8 mouse cellular contexts compared by ENCODE assay signal in the genomic region with DNA sequence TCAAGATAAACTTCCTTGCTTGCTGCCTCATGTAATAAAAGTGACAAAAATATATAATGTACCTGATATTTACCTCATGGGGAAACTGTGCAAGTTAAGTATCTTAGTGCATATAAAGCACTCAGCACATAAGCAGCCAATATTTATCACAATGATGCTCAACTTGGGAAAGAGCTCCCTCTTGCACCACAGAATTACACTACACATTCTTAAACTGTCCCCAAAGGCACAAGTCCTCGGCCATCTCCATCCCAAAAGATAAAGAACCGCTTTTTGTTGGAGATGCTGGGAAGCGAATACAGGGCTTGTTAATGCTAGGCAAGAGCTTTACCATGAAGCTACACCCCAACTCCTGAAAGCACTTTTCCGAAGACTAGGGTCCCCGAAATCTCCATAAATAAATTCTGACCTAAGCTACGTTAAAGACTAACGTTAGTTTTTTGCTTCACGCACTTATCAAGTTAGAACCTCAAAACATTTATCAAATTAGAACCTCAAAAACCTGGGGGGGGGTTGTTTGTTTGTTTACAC. TPM values are rescaled to one million over a fixed set of nuclear protein-coding genes. Genes with fewer than 3 reads are reported as not detected.
DNase-seq lines count a peak whose midpoint lies in the region; ATAC-seq and TF ChIP-seq lines count a peak whose summit lies in the region.

No protein-coding gene starts in this region.

- no peaks in the 10 kb centered on the region for H3K27me3 ChIP-seq in cerebellum, adult 2 months (ENCODE audit: control insufficient read depth, insufficient read depth, low read length)
- no peaks in the 10 kb centered on the region for H3K27me3 ChIP-seq in C2C12 (ENCODE audit: control insufficient read depth, insufficient read depth, insufficient read length)
- H3K27me3 ChIP-seq in embryonic facial prominence, embryonic 11.5 days (ENCODE audit: control insufficient read depth, insufficient read depth, low read length): no peaks in the 10 kb centered on the region
- no peaks in the 10 kb centered on the region for H3K27me3 ChIP-seq in hindbrain, embryonic 14.5 days (ENCODE audit: control insufficient read depth, insufficient read depth, low read length)
- H3K27me3 ChIP-seq in midbrain, embryonic 11.5 days (ENCODE audit: control insufficient read depth, insufficient read depth, low read length): no peaks in the 10 kb centered on the region

- ATAC-seq in cerebellum, adult (ENCODE audit: insufficient number of reproducible peaks, low FRiP score, low TSS enrichment): no peak
- no peak for ATAC-seq in embryonic facial prominence, embryonic 11.5 days (replicated peaks; ENCODE audit: insufficient number of reproducible peaks, low FRiP score, low TSS enrichment, low read depth)
- ATAC-seq in hindbrain, embryonic 14.5 days (ENCODE audit: low FRiP score): no peak
- ATAC-seq in midbrain, embryonic 11.5 days (ENCODE audit: low FRiP score): no peak
- ATAC-seq in activated CD4-positive, CD25-positive, alpha-beta regulatory T cell, adult 4 months: no peak

- peaks cover 97% of the 10 kb centered on the region for H3K79me2 ChIP-seq in C2C12 (ENCODE audit: control insufficient read depth, insufficient read depth)

- 2% methylated on average over 8 of the region's 8 CpGs for WGBS in cerebellum, adult 2 months
- 2% methylated on average over 8 of the region's 8 CpGs for WGBS in embryonic facial prominence, embryonic 11.5 days
- 1% methylated on average over 8 of the region's 8 CpGs for WGBS in hindbrain, embryonic 14.5 days
- WGBS in midbrain, embryonic 11.5 days: 1% methylated on average over 8 of the region's 8 CpGs

- H3K4me2 ChIP-seq in embryonic facial prominence, embryonic 11.5 days (ENCODE audit: low read depth, low read length): peak overlapping the region; percentile 45
- H3K4me2 ChIP-seq in hindbrain, embryonic 14.5 days (replicated peaks): peak overlapping the region; percentile 95
- H3K4me2 ChIP-seq in midbrain, embryonic 11.5 days: peak overlapping the region; percentile 75

- no peak for TF ChIP-seq CTCF in cerebellum, adult 2 months (IDR thresholded peaks at IDR 0.05; ENCODE audit: borderline replicate concordance, insufficient read depth, low read depth, low read length)
- TF ChIP-seq CTCF in C2C12 (IDR thresholded peaks at IDR 0.05; ENCODE audit: control insufficient read depth, insufficient read depth, insufficient read length): no peak

- DNase-seq in cerebellum, adult 2 months: peak in 1 of 2 experiments; percentile 24
- peak; percentile 39 for DNase-seq in embryonic facial prominence, embryonic 11.5 days (ENCODE audit: low spot score)
- DNase-seq in hindbrain, embryonic 14.5 days (ENCODE audit: low spot score): peak; percentile 50
- DNase-seq in midbrain, embryonic 11.5 days (ENCODE audit: low spot score, missing footprints): peak; percentile 90
- DNase-seq in layer of hippocampus, postnatal 36 days: no peak

- peaks cover 19% of the 10 kb centered on the region for H3K36me3 ChIP-seq in C2C12 (ENCODE audit: control insufficient read depth, insufficient read depth)
- H3K36me3 ChIP-seq in embryonic facial prominence, embryonic 11.5 days (replicated peaks; ENCODE audit: control insufficient read depth, insufficient read depth, low read depth, low read length): no peaks in the 10 kb centered on the region
- H3K36me3 ChIP-seq in hindbrain, embryonic 14.5 days (replicated peaks; ENCODE audit: control insufficient read depth, insufficient read depth): peaks cover 17% of the 10 kb centered on the region
- peaks cover 3% of the 10 kb centered on the region; the same call in 1 of the 2 replicates for H3K36me3 ChIP-seq in midbrain, embryonic 11.5 days (ENCODE audit: control insufficient read depth, insufficient read depth, low read length)

- H3K27ac ChIP-seq in cerebellum, adult 2 months (ENCODE audit: insufficient read depth, low read length): no peak overlapping the region
- no peak overlapping the region for H3K27ac ChIP-seq in embryonic facial prominence, embryonic 11.5 days (replicated peaks; ENCODE audit: low read depth, low read length)
- H3K27ac ChIP-seq in hindbrain, embryonic 14.5 days: no peak overlapping the region
- no peak overlapping the region for H3K27ac ChIP-seq in midbrain, embryonic 11.5 days (ENCODE audit: low read depth, low read length)

- peak overlapping the region; percentile 67 for H3ac ChIP-seq in C2C12 (ENCODE audit: control insufficient read depth, insufficient read length, low read depth)

- no peak for TF ChIP-seq POLR2A in cerebellum, adult 2 months (IDR thresholded peaks at IDR 0.05; ENCODE audit: borderline replicate concordance, insufficient read depth, low read length)

- no peaks in the 10 kb centered on the region for H3K9me3 ChIP-seq in embryonic facial prominence, embryonic 11.5 days (replicated peaks; ENCODE audit: control insufficient read depth, low read length)
- H3K9me3 ChIP-seq in hindbrain, embryonic 14.5 days (ENCODE audit: control insufficient read depth, low read length): no peaks in the 10 kb centered on the region
- H3K9me3 ChIP-seq in midbrain, embryonic 11.5 days (ENCODE audit: control insufficient read depth, low read length): no peaks in the 10 kb centered on the region

- H3K79me3 ChIP-seq in C2C12 (ENCODE audit: low read depth): peaks cover 84% of the 10 kb centered on the region

- peak overlapping the region; percentile 57 for H3K9ac ChIP-seq in embryonic facial prominence, embryonic 11.5 days (replicated peaks; ENCODE audit: low read length)
- peak overlapping the region; percentile 98 for H3K9ac ChIP-seq in hindbrain, embryonic 14.5 days
- H3K9ac ChIP-seq in midbrain, embryonic 11.5 days (ENCODE audit: low read length): peak overlapping the region; percentile 98

- peak overlapping the region; percentile 93 for H3K4me3 ChIP-seq in cerebellum, adult 2 months (replicated peaks; ENCODE audit: insufficient read depth, low read depth, low read length)
- H3K4me3 ChIP-seq in C2C12 (ENCODE audit: insufficient read depth, poor library complexity, severe bottlenecking): peak overlapping the region; percentile 79
- H3K4me3 ChIP-seq in embryonic facial prominence, embryonic 11.5 days (ENCODE audit: low read depth, low read length): peak overlapping the region; percentile 98
- peak overlapping the region; percentile 94 for H3K4me3 ChIP-seq in hindbrain, embryonic 14.5 days (replicated peaks; ENCODE audit: low read length)
- peak overlapping the region; percentile 97 for H3K4me3 ChIP-seq in midbrain, embryonic 11.5 days (ENCODE audit: low read depth, low read length)

- peaks cover 13% of the 10 kb centered on the region; the same call in 1 of the 2 replicates for H3K4me1 ChIP-seq in cerebellum, adult 2 months (ENCODE audit: control insufficient read depth, insufficient read depth, low read length)
- H3K4me1 ChIP-seq in embryonic facial prominence, embryonic 11.5 days (ENCODE audit: control insufficient read depth, insufficient read depth, low read length): no peaks in the 10 kb centered on the region
- peaks cover 32% of the 10 kb centered on the region for H3K4me1 ChIP-seq in hindbrain, embryonic 14.5 days (replicated peaks; ENCODE audit: control insufficient read depth, insufficient read depth, low read length)
- peaks cover 21% of the 10 kb centered on the region for H3K4me1 ChIP-seq in midbrain, embryonic 11.5 days (ENCODE audit: control insufficient read depth, insufficient read depth, low read length)

RNA-seq across cellular contexts. Expression of a gene that starts 0.7 kb away (rescaled TPM):
- 830 and 872 TPM in 2 replicates for polyA plus RNA-seq in cerebellum, adult 2 months (2012; rRNA removed)
- 769 TPM for polyA plus RNA-seq in C2C12 (2012; fragmentation: generic; extraction: Trizol)
- polyA plus RNA-seq in embryonic facial prominence, embryonic 11.5 days (2014; fragmentation: Nextera tagmentation; extraction: Ambion mirVana): 445 and 455 TPM in 2 replicates
- polyA plus RNA-seq in hindbrain, embryonic 14.5 days (2014; fragmentation: Nextera tagmentation; extraction: Ambion mirVana): 438 and 513 TPM in 2 replicates
- polyA plus RNA-seq in midbrain, embryonic 11.5 days (2014; fragmentation: Nextera tagmentation; extraction: Ambion mirVana): 398 and 455 TPM in 2 replicates
- 100 to 1,000 TPM; 413 to 440 TPM for total RNA-seq in layer of hippocampus, postnatal 36 days (2021)
- polyA plus RNA-seq in activated CD4-positive, CD25-positive, alpha-beta regulatory T cell, adult 4 months (2017; shearing (Covaris generic)): 1,000 to 10,000 TPM in 1 of 2 experiments, 100 to 1,000 TPM in 1; 979 to 1,004 TPM

RNA-seq across cellular contexts. Expression of a gene that starts 0.9 kb away (rescaled TPM):
- polyA plus RNA-seq in cerebellum, adult 2 months (2012; rRNA removed): 34.6 and 36.6 TPM in 2 replicates
- 42.6 TPM for polyA plus RNA-seq in C2C12 (2012; fragmentation: generic; extraction: Trizol)
- 74.8 and 78.4 TPM in 2 replicates for polyA plus RNA-seq in embryonic facial prominence, embryonic 11.5 days (2014; fragmentation: Nextera tagmentation; extraction: Ambion mirVana)
- polyA plus RNA-seq in hindbrain, embryonic 14.5 days (2014; fragmentation: Nextera tagmentation; extraction: Ambion mirVana): 75.9 and 79.7 TPM in 2 replicates
- polyA plus RNA-seq in midbrain, embryonic 11.5 days (2014; fragmentation: Nextera tagmentation; extraction: Ambion mirVana): 64.1 and 67.5 TPM in 2 replicates
- total RNA-seq in layer of hippocampus, postnatal 36 days (2021): 10 to 100 TPM; 40.1 to 42.5 TPM
- polyA plus RNA-seq in activated CD4-positive, CD25-positive, alpha-beta regulatory T cell, adult 4 months (2017; shearing (Covaris generic)): 10 to 100 TPM; 17.5 to 17.9 TPM

RNA-seq across cellular contexts. Expression of a gene that starts 20.5 kb away (rescaled TPM):
- polyA plus RNA-seq in cerebellum, adult 2 months (2012; rRNA removed): 9.9 and 10.5 TPM in 2 replicates
- polyA plus RNA-seq in C2C12 (2012; fragmentation: generic; extraction: Trizol): 12.0 TPM
- 20.5 and 21.3 TPM in 2 replicates for polyA plus RNA-seq in embryonic facial prominence, embryonic 11.5 days (2014; fragmentation: Nextera tagmentation; extraction: Ambion mirVana)
- polyA plus RNA-seq in hindbrain, embryonic 14.5 days (2014; fragmentation: Nextera tagmentation; extraction: Ambion mirVana): 10.4 and 11.5 TPM in 2 replicates
- polyA plus RNA-seq in midbrain, embryonic 11.5 days (2014; fragmentation: Nextera tagmentation; extraction: Ambion mirVana): 22.2 and 24.7 TPM in 2 replicates
- 10 to 100 TPM in 1 of 2 experiments, 1 to 10 TPM in 1; 8.8 to 10.8 TPM for total RNA-seq in layer of hippocampus, postnatal 36 days (2021)
- polyA plus RNA-seq in activated CD4-positive, CD25-positive, alpha-beta regulatory T cell, adult 4 months (2017; shearing (Covaris generic)): 10 to 100 TPM; 21.7 to 26.9 TPM

RNA-seq across cellular contexts. Expression of a gene that starts 49.3 kb away (rescaled TPM):
- 2.6 and 3.2 TPM in 2 replicates for polyA plus RNA-seq in cerebellum, adult 2 months (2012; rRNA removed)
- 11.5 TPM for polyA plus RNA-seq in C2C12 (2012; fragmentation: generic; extraction: Trizol)
- 57.6 and 60.1 TPM in 2 replicates for polyA plus RNA-seq in embryonic facial prominence, embryonic 11.5 days (2014; fragmentation: Nextera tagmentation; extraction: Ambion mirVana)
- 7.0 and 7.2 TPM in 2 replicates for polyA plus RNA-seq in hindbrain, embryonic 14.5 days (2014; fragmentation: Nextera tagmentation; extraction: Ambion mirVana)
- polyA plus RNA-seq in midbrain, embryonic 11.5 days (2014; fragmentation: Nextera tagmentation; extraction: Ambion mirVana): 55.8 and 61.0 TPM in 2 replicates
- 1 to 10 TPM in 1 of 2 experiments, under 1 TPM in 1; 0.73 to 1.0 TPM for total RNA-seq in layer of hippocampus, postnatal 36 days (2021)
- 10 to 100 TPM; 10.2 to 11.8 TPM for polyA plus RNA-seq in activated CD4-positive, CD25-positive, alpha-beta regulatory T cell, adult 4 months (2017; shearing (Covaris generic))

RNA-seq across cellular contexts. Expression of a gene that starts 49.4 kb away (rescaled TPM):
- 71.7 and 76.4 TPM in 2 replicates for polyA plus RNA-seq in cerebellum, adult 2 months (2012; rRNA removed)
- polyA plus RNA-seq in C2C12 (2012; fragmentation: generic; extraction: Trizol): 60.4 TPM
- polyA plus RNA-seq in embryonic facial prominence, embryonic 11.5 days (2014; fragmentation: Nextera tagmentation; extraction: Ambion mirVana): 52.7 and 56.8 TPM in 2 replicates
- polyA plus RNA-seq in hindbrain, embryonic 14.5 days (2014; fragmentation: Nextera tagmentation; extraction: Ambion mirVana): 72.1 and 73.8 TPM in 2 replicates
- polyA plus RNA-seq in midbrain, embryonic 11.5 days (2014; fragmentation: Nextera tagmentation; extraction: Ambion mirVana): 46.6 and 48.4 TPM in 2 replicates
- total RNA-seq in layer of hippocampus, postnatal 36 days (2021): 10 to 100 TPM; 62.4 to 63.5 TPM
- polyA plus RNA-seq in activated CD4-positive, CD25-positive, alpha-beta regulatory T cell, adult 4 months (2017; shearing (Covaris generic)): 1 to 10 TPM; 6.0 to 8.2 TPM

Comparison
In these comparisons a context has a peak if more than half of its experiments do, and no peak if none do; other contexts are left out.
1. DNase-seq: peak in embryonic facial prominence, embryonic 11.5 days (single experiment), hindbrain, embryonic 14.5 days (single experiment) and midbrain, embryonic 11.5 days (single experiment); none in layer of hippocampus, postnatal 36 days (0 of 2).
2. H3K4me2 ChIP-seq: peak in every context shown above with its lines; median percentile 95 in hindbrain, embryonic 14.5 days; 75 in midbrain, embryonic 11.5 days; 45 in embryonic facial prominence, embryonic 11.5 days.
3. Peak in every context shown above with its lines, with median percentiles within 50 percentile points of each other: H3K4me3 ChIP-seq and H3K9ac ChIP-seq.